Mouse (Mus musculus): ENCODE results near the gene Slc7a5.

The Slc7a5 gene

GRCm38 (mm10) chr8:121907587-121908248 lies at the start of gene Slc7a5:
Slc7a5 (minus strand) TSS chr8:121907694.
- peak; percentile 90 to 96 for DNase-seq (ENCODE audit: low spot score in 2 of 2)

GRCm38 (mm10) chr8:121955825-121956500 lies 48.5 kb upstream of the Slc7a5 start:
- DNase-seq (ENCODE audit: low spot score in 2 of 2), result no peak

GRCm38 (mm10) chr8:121954981-121955555 lies 47.6 kb upstream of the Slc7a5 start:
- no peak for DNase-seq (ENCODE audit: low spot score in 2 of 2)

- no peak for DNase-seq (ENCODE audit: low spot score in 2 of 2)
These were observed 46.5 kb upstream of the Slc7a5 start for GRCm38 (mm10) chr8:121953821-121954545.

GRCm38 (mm10) chr8:121952800-121953199 lies 45.3 kb upstream of the Slc7a5 start:
- no peak for DNase-seq (ENCODE audit: low spot score in 2 of 2)

- no peak for DNase-seq (ENCODE audit: low spot score in 2 of 2)
These were observed 44.6 kb upstream of the Slc7a5 start for GRCm38 (mm10) chr8:121952122-121952521.

GRCm38 (mm10) chr8:121951656-121952009 lies 44.1 kb upstream of the Slc7a5 start:
- no peak for DNase-seq (ENCODE audit: low spot score in 2 of 2)

GRCm38 (mm10) chr8:121950749-121951655 lies 43.5 kb upstream of the Slc7a5 start:
- DNase-seq (ENCODE audit: low spot score in 2 of 2), result peak; percentile 49 to 58

- peak; percentile 97 to 98 for DNase-seq (ENCODE audit: low spot score in 2 of 2)
These were observed 42.7 kb upstream of the Slc7a5 start for GRCm38 (mm10) chr8:121949941-121950748.

GRCm38 (mm10) chr8:121949222-121949800 lies 41.8 kb upstream of the Slc7a5 start, which contains the start of gene Banp:
Banp (plus strand) TSS chr8:121949750.
- no peak for DNase-seq (ENCODE audit: low spot score in 2 of 2)

GRCm38 (mm10) chr8:121948321-121949145 lies 41.0 kb upstream of the Slc7a5 start:
- DNase-seq (ENCODE audit: low spot score in 2 of 2), result no peak

- DNase-seq (ENCODE audit: low spot score in 2 of 2), result peak; percentile 75 to 77
These were observed 40.3 kb upstream of the Slc7a5 start for GRCm38 (mm10) chr8:121947753-121948141.

GRCm38 (mm10) chr8:121947047-121947752 lies 39.7 kb upstream of the Slc7a5 start:
- DNase-seq (ENCODE audit: low spot score in 2 of 2), result no peak

- no peak for DNase-seq (ENCODE audit: low spot score in 2 of 2)
These were observed 38.9 kb upstream of the Slc7a5 start for GRCm38 (mm10) chr8:121946351-121946750.

GRCm38 (mm10) chr8:121944831-121945230 lies 37.3 kb upstream of the Slc7a5 start, which contains the start of gene Car5a:
Car5a (minus strand) TSS chr8:121944904.
- DNase-seq (ENCODE audit: low spot score in 2 of 2), result no peak

- no peak for DNase-seq (ENCODE audit: low spot score in 2 of 2)
These were observed 36.2 kb upstream of the Slc7a5 start for GRCm38 (mm10) chr8:121943716-121944115.

GRCm38 (mm10) chr8:121943057-121943540 lies 35.6 kb upstream of the Slc7a5 start:
- no peak for DNase-seq (ENCODE audit: low spot score in 2 of 2)

- DNase-seq (ENCODE audit: low spot score in 2 of 2), result no peak
These were observed 31.2 kb upstream of the Slc7a5 start for GRCm38 (mm10) chr8:121938732-121939131.
